Mouse (Mus musculus) lung, adult 18-20 months (tissue): Measurements from ENCODE around the gene Ccni.

Experiments used
- DNase-seq, 2 experiments: peaks; one replicate each; pipeline ENCODE4 v3.0.0; 2022; ENCODE audit warnings: mixed read lengths in 2 of 2

Gene Ccni

GRCm38 (mm10) chr5:93133445-93134244, 72.7 kb downstream of the Ccni start:
- no peak for DNase-seq
